Mouse (Mus musculus): Measurements from ENCODE around the gene Gm3526.
"Not testable (repeated sequence)": the region's sequence is repeated elsewhere in the genome, so short reads cannot be mapped to it uniquely, and the experiment has no call there.

Gene Gm3526

GRCm38 (mm10) chr14:5260480-5260879 lies at the start of gene Gm3526:
TSS of gene Gm3526 (minus strand) at chr14:5260580.
- DNase-seq (ENCODE audit: low spot score in 2 of 2): not testable (repeated sequence)

Data from spleen, postnatal 10 days (tissue).